Mouse (Mus musculus): ENCODE measurements around the gene Zfr.
"Not testable (repeated sequence)": the region's sequence is repeated elsewhere in the genome, so short reads cannot be mapped to it uniquely, and the experiment has no call there.

The Zfr gene

DNA sequence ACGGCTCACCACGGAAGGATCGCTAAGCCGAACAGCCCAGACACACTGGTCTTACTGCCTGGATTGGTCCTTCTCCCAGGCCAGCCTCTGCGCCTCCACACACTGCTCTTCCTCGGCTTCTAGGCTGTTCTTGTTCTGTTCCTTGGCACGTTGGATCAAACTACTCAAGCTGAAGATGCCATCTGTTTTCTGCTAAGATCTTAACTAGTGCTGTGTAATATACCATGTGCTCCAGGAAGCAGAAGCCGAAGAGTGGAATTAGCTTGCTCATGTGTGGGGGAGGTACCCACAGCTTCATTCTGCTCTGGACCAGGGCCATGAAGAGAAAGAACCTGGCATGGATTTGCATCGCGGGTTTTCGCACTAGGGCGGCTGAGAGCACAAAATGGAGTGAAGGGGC, 11.2 kb upstream of the Zfr start:
- in situ Hi-C loops (cut with MboI) = no loop called here

DNA sequence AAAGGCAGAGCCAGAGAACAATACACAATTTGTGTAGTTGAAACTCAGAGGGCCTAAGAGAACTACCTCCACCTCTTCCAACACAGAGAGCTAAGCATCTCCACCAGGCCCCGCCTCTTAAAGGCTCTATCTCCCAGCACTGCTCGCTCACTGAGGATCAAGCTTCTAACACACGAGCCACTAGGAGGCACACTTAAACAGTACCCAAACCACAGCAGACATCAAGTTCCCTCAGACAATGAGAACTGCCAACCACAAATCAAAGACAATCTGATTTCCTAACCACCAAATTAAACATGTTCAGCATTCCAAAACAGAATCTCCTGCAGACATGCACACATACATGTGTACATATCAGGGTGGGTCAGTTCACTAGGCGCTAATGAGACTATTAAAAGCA, 9.4 kb upstream of the Zfr start:
- in situ Hi-C loops (cut with MboI) = no loop called here

DNA sequence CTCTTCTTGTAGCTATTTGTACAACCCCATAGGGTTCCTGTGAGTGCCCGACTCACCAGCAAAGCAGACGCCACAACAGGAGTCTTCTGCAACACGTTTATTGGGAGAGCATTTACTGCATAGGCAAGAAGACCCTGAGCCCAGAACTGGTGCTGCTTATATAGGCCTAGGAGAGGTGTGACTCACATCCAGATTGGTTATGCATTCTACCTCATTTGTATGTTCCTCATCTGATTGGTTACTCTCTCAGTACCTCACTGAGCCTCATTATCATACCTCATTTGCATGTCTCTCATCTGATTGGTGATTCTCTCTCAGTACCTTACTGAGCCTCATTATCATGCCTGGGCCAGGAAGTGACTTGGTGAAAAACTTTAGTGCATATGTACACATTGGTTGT, 8.7 kb upstream of the Zfr start:
- in situ Hi-C loops (cut with MboI) = not testable (repeated sequence)

DNA sequence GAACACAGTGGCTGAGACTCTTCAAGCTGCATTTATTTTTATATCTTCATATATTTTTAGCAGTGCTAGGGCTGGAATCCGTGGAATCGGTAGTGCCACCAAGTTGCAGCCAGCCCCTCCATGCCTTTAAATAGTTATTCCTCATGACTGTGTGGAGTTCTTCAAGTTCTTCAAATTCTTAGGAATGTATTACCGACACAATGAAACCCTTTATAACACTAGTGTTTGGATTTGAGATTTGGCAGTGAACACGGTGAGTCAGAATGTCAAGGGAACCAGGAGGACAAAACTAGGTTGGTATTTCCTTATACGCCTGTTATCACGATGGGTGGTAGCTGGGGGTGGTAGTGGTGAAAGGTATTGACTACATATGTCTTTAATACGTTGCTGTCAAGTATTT, 6.4 kb upstream of the Zfr start:
- in situ Hi-C loops (cut with MboI) = no loop called here

DNA sequence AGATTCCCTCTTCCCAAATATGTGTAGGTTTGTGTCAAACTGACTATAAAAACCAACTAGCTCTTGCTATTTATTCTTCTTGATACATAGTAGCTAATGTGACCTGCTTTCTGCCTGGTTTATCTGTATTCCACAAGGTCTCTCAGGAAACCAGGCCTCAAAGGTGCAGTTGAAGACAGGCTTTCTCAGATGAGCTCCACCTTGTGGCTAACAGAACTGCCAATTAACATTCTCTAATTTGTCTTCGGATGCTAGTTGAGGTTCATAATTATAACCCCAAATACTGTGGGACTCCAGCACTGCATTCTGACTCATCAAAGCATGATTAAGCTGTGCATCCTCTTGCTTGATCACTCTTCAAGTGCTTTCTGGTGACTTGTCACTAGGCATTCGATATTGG, 4.2 kb upstream of the Zfr start:
- in situ Hi-C loops (cut with MboI) = no loop called here

DNA sequence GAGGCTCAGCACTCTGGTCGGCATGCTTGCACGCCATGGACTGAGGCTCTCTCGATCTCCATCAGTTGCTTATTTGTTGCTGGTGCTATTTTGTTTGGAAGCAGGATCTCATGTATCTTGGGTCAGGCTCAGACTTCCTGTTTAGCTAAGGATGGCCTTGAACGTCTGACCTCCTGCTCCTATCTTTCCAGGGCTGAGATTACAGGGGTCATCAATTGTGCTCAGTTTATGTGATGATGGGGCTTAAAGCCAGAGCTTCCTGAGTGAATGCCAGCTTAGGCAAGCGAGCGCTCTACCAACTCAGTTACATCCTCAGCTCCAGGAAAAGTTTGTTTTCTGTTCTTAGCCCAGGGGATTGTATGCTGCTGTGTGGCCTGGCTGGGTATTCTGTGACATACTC, 3.1 kb upstream of the Zfr start:
- in situ Hi-C loops (cut with MboI) = no loop called here

DNA sequence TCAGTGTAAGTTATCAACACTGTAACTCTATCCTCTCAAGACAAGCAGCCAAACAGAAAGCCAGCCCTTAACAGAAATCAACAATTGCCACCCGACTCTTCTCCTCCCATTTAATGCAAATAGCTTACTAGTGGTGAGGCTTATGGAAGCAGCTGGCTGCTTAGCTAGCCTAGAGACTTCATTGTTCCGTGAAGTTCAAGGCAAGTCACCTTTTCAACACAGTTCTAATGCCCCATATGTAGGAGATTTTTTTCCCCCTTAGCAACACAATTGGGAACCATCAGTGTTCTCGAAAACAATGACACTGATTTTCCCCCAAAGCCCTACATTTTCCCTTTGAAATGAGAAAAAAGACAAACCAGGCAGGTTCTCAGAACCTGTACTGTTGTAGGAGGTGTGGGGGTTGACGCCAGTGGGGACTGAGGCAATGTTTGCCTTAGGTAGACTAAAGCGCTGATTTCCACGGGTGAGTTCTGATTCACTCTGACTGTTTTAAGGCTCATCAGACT, 1.9 kb upstream of the Zfr start:
- in situ Hi-C loops (cut with MboI) = no loop called here

DNA sequence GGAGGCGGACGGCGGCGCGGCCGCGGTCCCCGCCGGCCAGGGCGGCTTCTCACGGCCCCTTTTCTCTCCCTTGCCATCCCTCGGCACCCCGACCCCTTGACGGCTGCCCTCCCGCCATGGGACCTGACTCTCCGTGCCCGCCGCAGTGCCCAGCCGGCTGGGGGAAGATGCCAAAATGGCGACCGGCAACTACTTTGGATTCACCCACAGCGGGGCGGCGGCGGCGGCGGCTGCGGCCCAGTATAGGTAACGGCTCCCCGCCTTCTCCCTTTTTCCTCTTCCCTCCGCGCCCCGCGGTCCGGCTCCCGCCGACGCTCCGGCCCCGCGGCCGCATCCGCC, 431 bp downstream of the Zfr start:
- in situ Hi-C loops (cut with MboI) = no loop called here

DNA sequence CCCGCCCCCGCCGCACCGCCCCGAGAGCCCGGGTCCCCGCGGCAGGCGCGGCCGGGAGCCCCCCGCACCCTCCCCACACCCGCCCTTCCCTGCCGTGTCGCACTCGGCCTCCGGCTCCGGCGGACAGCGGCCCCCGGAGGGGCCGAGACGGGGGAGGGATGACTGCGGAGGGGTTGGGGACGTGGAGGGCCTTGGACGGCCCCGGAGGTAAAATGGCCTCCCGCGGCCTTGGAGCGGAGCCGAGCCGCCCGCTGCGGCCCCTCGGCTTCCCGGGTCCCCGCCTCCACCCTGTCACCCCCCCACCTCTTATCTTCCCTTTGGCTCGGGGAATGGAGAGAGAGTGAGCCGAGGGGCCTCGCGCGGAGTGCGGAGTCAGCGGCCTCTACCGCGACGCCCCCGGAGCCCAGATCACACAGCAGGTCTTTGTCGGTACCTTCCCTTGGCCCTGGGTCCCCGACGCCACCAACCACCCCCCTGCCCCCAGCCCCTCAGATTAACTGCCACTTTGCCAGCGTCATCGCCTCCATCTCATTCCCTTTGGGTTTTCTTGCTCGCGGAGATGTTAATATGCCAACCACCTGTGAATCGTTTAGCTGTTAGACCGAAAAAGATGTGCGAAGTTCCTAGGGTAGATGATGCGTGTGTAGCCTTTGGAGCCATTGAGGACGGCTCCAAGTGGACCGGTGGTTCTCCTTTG, 949 bp downstream of the Zfr start:
- in situ Hi-C loops (cut with MboI) = no loop called here

DNA sequence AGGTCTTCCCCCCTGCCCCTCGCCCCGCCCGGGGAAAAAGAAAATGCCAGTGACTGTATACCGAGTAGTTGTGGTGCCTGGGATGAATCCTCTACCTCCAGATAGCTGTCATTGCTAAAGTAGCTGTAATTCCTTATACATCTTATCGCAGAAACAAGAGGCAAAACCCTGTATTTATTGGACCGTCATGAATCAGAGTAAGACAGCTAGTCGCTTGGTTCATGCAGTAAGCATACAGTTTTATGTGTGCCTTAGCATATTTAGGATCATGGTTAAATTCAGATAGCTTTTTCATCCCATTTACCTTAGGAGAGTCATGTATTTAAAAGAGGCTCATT, 1.5 kb downstream of the Zfr start:
- in situ Hi-C loops (cut with MboI) = no loop called here

DNA sequence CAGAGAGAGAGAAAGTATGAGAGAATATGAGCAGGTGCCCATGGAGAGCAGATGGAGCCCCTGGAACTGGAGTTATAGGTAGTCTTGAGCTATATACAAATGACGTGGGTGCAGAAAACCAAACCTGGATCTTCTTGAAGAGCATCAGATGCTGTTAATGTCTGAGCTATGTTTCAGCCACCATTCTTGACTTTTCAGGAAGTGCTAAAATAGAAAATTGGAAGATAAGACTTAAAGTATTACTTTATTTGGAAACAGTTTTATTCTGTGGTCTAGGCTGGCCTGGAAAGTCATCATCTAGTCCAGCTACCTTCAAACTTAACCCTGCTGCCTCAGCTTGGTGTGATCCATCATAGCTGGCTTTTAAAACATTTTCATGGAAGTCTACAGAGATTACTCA, 7.3 kb downstream of the Zfr start:
- in situ Hi-C loops (cut with MboI) = no loop called here

DNA sequence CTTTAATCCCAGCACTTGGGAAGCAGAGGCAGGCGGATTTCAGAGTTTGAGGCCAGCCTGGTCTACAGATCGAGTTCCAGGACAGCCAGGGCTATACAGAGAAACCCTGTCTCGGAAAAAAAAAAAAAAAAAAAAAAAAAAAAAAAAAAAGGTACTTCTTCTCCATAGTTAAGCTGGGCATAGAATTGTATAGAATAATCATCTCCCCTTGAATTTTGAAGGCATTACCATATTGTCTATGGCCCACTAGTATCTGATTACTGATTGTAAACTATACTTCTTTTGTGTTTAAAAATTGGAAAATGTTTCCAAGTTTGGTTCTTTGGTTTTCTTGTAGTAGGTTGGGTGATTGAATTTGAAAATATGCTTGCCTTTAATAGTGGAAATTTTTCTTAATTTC, 13.2 kb downstream of the Zfr start:
- in situ Hi-C loops (cut with MboI) = not testable (repeated sequence)

DNA sequence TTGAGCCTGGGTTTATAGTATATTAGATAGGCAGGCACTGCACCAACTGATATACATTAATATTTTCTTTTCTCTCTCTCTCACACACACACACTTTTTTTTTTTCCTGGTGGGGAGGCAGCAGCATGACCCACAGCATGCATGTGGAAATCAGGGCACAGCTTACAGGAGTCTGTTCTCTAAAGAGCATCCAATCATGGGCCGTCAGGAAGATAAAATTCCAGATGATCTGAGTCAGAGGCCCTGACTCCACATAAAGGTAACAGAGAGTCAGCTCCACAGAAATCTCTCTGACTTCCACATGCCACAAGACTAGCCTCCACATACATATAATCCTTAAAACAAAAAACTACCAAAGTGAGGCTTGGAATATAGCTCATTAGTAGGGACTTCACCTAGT, 16.9 kb downstream of the Zfr start:
- in situ Hi-C loops (cut with MboI) = no loop called here

DNA sequence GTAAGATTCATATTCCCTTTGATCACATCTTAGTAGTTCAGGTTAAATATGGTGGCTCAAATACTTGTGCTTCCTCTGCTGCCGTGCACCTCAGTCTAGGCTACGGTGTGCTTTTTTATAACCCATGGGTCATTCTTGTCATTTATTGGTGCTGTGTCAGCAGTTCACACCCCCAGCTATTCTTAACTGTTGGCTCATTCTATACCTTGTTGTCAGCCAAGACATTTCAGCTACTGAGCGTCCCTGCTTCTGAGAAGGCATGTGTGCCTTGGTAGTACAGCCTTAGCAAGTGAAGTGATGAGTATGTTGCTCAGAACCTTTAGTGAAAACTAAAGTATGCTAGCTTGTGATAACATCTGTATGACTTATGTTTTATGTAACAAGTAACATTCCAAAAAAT, 17.7 kb downstream of the Zfr start:
- in situ Hi-C loops (cut with MboI) = no loop called here

DNA sequence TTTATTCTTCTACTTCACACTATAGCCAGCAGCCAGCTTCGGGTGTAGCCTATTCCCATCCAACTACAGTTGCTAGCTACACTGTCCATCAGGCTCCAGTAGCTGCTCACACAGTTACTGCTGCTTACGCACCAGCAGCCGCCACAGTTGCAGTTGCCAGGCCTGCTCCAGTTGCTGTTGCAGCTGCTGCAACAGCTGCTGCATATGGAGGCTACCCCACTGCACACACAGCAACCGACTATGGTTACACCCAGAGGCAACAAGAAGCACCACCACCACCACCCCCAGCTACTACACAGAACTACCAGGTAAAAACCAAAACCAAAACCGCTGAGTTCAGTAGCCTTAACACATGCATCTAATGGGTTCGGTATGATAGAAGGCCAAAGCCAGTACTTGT, 18.7 kb downstream of the Zfr start:
- in situ Hi-C loops (cut with MboI) = no loop called here

DNA sequence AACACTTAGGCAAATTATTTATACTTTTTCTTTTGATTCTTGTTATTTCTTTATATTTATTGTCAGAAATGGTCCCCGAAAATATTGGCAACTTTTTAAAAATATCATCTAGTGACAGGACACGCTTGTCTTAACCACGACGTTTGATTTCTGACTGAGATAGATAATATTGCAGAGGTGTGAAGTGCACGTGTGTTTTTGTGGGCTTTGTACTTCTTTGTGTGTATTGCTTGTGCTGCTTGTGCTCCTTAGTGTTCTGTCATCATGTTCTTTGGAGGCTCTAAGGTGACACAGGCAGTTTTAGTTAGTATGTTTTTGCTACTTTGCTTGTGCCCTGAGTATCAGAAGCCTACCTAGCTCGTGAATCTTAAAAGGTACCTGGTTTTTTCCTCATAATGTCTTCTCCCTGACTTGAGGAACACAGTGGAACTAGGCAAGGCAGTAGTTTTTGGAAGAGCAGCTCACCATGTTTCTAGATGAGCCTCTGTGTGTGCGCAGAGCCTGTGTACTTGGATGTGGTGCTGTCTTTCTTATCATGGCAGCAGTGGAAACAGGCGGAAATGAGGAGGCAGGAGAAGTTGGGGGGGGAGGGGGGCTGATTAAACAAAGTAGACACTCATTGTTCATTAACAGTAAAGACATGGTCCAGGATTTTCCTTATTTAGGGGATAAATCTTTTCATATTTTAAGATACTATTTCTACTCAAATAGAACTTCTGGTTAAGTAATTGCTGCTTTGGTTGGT, 23.5 kb downstream of the Zfr start:
- in situ Hi-C loops (cut with MboI) = no loop called here

DNA sequence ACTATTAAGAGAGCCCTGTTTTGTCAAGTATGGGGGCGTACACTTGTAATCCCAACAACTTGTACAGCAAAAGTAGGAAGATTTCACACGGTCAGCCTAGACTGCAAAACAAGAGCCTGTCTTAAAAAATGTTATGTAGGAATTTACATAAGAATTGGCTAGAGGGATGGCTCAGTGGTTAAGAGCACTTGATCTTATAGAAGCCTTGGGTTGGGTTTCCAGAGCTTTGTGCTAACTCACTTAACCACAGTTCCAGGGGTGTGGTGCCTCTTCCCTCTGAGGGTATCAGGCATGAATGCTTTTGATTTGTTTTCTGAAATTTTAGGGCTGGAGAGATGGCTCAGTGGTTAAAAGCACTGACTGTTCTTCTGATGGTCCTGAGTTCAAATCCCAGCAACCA, 29.8 kb downstream of the Zfr start:
- in situ Hi-C loops (cut with MboI) = no loop called here

DNA sequence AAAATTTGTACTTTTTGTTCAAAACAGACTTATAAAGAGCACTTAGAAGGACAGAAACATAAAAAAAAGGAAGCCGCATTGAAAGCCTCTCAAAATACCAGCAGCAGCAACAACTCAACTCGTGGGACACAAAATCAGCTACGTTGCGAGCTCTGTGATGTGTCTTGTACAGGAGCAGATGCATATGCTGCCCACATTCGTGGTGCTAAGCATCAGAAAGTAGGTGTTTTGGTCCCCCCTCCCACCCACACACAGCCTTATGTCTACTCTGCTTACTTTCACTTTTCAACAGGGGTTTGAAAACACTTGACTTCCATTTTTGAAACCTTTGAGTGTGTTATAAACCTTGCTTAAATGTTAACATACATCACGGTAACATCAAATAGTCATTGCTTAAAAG, 31.9 kb downstream of the Zfr start:
- in situ Hi-C loops (cut with MboI) = no loop called here

DNA sequence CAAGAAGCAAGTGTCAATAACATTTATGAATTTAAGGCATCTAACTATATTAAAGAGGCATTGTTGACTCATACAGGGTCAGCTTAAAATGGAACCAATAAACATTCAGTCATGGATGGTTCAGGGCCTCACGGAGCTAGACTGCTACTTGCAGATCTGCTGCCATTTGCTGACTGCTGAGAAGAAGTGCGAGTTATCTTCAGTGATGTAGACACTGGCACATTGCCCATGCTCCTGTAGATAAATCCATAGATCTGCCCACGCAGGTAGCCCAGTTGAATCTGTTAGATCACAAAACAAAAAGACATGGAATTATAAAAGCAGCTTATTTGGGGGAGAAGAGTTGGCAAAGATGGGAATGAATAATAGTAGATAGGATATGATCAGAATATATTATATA, 36.1 kb downstream of the Zfr start:
- in situ Hi-C loops (cut with MboI) = no loop called here

DNA sequence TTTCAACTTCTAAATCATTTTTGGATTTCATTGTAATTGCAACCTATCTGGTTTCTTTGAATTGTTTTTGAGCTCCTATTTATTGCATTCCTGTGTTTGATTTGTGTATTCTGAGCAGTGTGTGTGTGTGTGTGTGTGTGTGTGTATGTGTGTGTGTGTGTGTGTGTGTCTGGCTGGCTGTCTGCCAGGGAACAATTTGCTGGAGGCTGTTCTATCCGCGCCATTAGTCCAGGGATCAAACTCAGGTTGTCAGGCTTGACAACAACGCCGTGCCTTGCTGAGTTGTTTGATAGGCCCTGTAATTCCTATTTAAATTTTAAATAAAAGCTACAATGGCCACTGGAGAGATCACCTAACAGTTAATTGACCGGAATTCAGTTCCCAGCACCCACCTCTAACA, 60.5 kb downstream of the Zfr start:
- in situ Hi-C loops (cut with MboI) = no loop called here

DNA sequence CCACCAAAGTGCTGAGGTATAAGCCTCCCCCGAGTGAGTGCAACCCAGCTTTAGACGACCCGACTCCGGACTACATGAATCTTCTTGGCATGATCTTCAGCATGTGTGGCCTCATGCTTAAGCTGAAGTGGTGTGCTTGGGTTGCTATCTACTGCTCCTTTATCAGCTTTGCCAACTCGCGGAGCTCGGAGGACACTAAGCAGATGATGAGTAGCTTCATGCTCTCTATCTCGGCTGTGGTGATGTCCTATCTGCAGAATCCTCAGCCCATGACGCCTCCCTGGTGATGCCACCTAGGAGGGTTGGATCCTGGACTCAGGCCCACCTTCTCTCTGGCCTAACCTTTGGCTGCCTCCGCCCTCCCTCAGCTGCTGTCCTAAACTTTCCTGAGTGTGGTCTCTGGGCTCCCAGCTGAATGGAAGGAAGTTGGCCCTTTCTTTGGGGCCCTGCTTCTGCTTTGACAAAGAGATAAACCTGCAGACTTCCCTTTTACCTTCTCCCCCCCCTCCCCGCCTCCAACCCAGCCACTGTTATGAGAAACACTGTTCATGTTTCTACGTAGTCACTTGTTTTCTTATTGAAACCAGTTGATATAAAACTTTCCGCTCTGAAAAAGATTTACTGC, 63.7 kb downstream of the Zfr start:
- in situ Hi-C loops (cut with MboI) = not testable (repeated sequence)

DNA sequence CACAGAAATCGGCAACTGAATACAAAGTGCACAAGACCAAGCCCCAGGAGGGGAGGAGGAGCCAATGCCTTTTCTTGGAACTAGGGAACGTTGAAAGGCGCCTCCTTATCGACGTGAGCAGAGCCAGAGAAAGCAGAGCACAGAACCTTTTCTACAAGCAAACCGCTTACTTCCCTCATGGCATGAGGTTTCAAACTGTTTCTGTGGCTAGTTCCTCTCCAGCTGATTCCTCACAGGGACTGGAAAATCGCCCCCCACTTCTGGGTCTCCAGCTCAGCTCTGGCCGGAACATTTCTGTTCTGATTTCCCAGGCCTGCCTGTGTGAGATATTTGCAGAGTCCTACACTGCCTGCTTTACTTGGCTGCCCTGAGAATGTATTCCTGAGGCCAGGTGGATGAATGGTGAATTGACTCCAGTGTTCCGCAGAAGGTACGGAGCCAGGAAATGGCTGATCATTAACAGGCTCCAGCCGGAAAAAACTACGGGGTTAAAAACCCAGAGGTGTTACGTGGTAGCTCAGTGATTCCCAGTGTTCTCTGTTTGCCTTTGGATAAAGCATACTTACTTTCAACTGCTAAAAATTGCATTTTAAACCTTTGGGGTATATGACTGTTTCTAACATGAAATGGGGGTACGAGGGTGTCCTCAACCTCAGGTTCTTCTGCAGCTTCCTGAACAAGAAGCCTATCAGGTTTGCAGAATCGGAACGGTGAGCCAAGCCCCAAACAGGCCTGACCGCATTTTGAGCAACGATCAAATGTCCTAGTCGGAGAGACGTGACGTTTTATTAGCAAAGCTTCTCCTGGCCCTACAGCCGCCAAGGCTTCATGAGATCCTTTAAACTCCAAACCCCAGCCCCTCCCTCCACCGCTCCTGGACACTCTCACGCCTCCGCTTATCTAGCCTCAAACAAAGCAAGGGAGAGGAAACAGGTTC, 76.5 kb downstream of the Zfr start:
- in situ Hi-C loops (cut with MboI) = no loop called here
